ENCODE assay signal across 9 mouse cellular contexts in the genomic region with DNA sequence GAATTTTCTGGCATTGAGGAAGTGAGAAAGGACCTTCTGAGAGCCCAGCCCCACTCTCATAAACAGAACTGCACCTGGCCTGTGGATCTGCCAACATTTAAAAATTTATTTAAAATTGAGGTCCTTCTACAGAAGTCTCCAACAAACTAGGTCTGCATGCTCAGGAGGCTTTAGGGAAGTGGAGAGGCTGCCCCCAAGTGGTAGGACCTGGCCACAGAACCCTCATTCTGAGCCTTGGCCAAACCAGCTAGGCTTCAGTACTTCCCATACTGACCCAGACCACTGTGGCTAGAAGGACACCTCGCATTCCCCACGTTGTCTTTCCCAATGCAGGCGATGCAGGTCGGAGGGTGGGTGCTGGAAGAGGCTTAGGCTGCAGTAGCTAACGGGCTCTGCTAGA. TPM values are rescaled to one million over a fixed set of nuclear protein-coding genes. Genes with fewer than 3 reads are reported as not detected.
A peak's percentile ranks its signal among the peaks of the same experiment; 100 is the strongest.
DNase-seq lines count a peak whose midpoint lies in the region; ATAC-seq and TF ChIP-seq lines count a peak whose summit lies in the region.
"Had no signal": no experiment of that assay in that cellular context is flagged by ENCODE, and none has a peak within 500 bp of the region (broad histone marks: within the 10 kb centered on the region; RNA-seq: fewer than 3 reads in every experiment).

No protein-coding gene starts in this region.

- no peak overlapping the region for H3K4me3 ChIP-seq in embryonic fibroblast, embryonic 13.5 days (ENCODE audit: insufficient read depth, low read length)
- H3K4me3 ChIP-seq in limb, embryonic 11.5 days (ENCODE audit: low read depth, low read length): no peak overlapping the region

- H3K9ac ChIP-seq in limb, embryonic 11.5 days (ENCODE audit: low read length): no peak overlapping the region

- H3K4me2 ChIP-seq in limb, embryonic 11.5 days (ENCODE audit: low read depth, severe bottlenecking): no peak overlapping the region

- H3K4me1 ChIP-seq in embryonic fibroblast, embryonic 13.5 days (ENCODE audit: control insufficient read depth, insufficient read depth, low read length): no peaks in the 10 kb centered on the region
- H3K4me1 ChIP-seq in limb, embryonic 11.5 days (ENCODE audit: control insufficient read depth, insufficient read depth, low read length): no peaks in the 10 kb centered on the region

- H3K36me3 ChIP-seq in limb, embryonic 11.5 days (ENCODE audit: control insufficient read depth, insufficient read depth, low read length): no peaks in the 10 kb centered on the region

- no peaks in the 10 kb centered on the region for H3K9me3 ChIP-seq in limb, embryonic 11.5 days (ENCODE audit: control insufficient read depth, low read length)

- 35% methylated on average over 5 of the region's 5 CpGs for WGBS in limb, embryonic 11.5 days

- ATAC-seq in limb, embryonic 11.5 days (ENCODE audit: insufficient number of reproducible peaks, low FRiP score, low TSS enrichment, low read depth): no peak
- ATAC-seq in megakaryocyte-erythroid progenitor cell, adult 5-6 weeks (replicated peaks; ENCODE audit: low FRiP score, low TSS enrichment, poor library complexity, severe bottlenecking): no peak; the same call in 1 of the 2 replicates

- H3K27ac ChIP-seq in embryonic fibroblast, embryonic 13.5 days (ENCODE audit: insufficient read depth, low read length): no peak overlapping the region
- H3K27ac ChIP-seq in limb, embryonic 11.5 days (replicated peaks; ENCODE audit: low read depth, low read length): no peak overlapping the region

- H3K27me3 ChIP-seq in limb, embryonic 11.5 days (ENCODE audit: control insufficient read depth, insufficient read depth, low read length): no peaks in the 10 kb centered on the region

- TF ChIP-seq POLR2A in embryonic fibroblast, embryonic 13.5 days (IDR thresholded peaks at IDR 0.05; ENCODE audit: low read depth, low read length): no peak

- DNase-seq in right cerebral cortex, adult 18-20 months: peak; percentile 70
- no peak for DNase-seq in right cerebral cortex, postnatal 36 days (ENCODE audit: low spot score in 2 of 2)
- DNase-seq in adrenal gland, postnatal 25 days: peak; percentile 50
- DNase-seq in induced T-regulatory cell, adult 2 months (ENCODE audit: low read depth): peak; percentile 44
- peak; percentile 65 for DNase-seq in limb, embryonic 11.5 days (ENCODE audit: low spot score)
- peak; percentile 59 for DNase-seq in retina, postnatal 1 day

- peak; percentile 55; the same call in 1 of the 2 replicates for TF ChIP-seq CTCF in embryonic fibroblast, embryonic 13.5 days (IDR thresholded peaks at IDR 0.05; ENCODE audit: borderline replicate concordance, insufficient read depth, low read length)

RNA-seq across cellular contexts. Expression of a gene that starts 14.1 kb away (rescaled TPM):
- total RNA-seq in adrenal gland, postnatal 25 days (2021): not detected in 2 replicates
- polyA plus RNA-seq in embryonic fibroblast, embryonic 13.5 days (2011; ENCODE audit: insufficient read length, low read depth, missing spikeins): not detected in 2 replicates
- polyA plus RNA-seq in limb, embryonic 11.5 days (2014; fragmentation: Nextera tagmentation; extraction: Ambion mirVana): 2.2 and 3.6 TPM in 2 replicates
- not detected in 2 replicates for total RNA-seq in megakaryocyte-erythroid progenitor cell, adult 5-6 weeks (2014; fragmentation: Nextera tagmentation)
- not detected in 2 replicates for total RNA-seq in megakaryocyte-erythroid progenitor cell, adult 5-6 weeks (2017)
- polyA plus RNA-seq: frontal cortex, adult 2 months had no signal

RNA-seq across cellular contexts. Expression of a gene that starts 34.5 kb away (rescaled TPM):
- total RNA-seq in adrenal gland, postnatal 25 days (2021): 33.6 and 42.2 TPM in 2 replicates
- 23.2 and 31.7 TPM in 2 replicates for polyA plus RNA-seq in embryonic fibroblast, embryonic 13.5 days (2011; ENCODE audit: insufficient read length, low read depth, missing spikeins)
- 103 and 111 TPM in 2 replicates for polyA plus RNA-seq in limb, embryonic 11.5 days (2014; fragmentation: Nextera tagmentation; extraction: Ambion mirVana)
- total RNA-seq in megakaryocyte-erythroid progenitor cell, adult 5-6 weeks (2014; fragmentation: Nextera tagmentation): 115 and 138 TPM in 2 replicates
- 55.7 and 85.8 TPM in 2 replicates for total RNA-seq in megakaryocyte-erythroid progenitor cell, adult 5-6 weeks (2017)

RNA-seq across cellular contexts. Expression of a gene that starts 37.2 kb away (rescaled TPM):
- total RNA-seq in adrenal gland, postnatal 25 days (2021): 3.1 and 4.0 TPM in 2 replicates
- polyA plus RNA-seq in embryonic fibroblast, embryonic 13.5 days (2011; ENCODE audit: insufficient read length, low read depth, missing spikeins): 0.30 TPM in 1 of 2 replicates, not detected in the other
- polyA plus RNA-seq in limb, embryonic 11.5 days (2014; fragmentation: Nextera tagmentation; extraction: Ambion mirVana): 0.41 and 1.6 TPM in 2 replicates
- total RNA-seq in megakaryocyte-erythroid progenitor cell, adult 5-6 weeks (2014; fragmentation: Nextera tagmentation): not detected in 2 replicates
- not detected in 2 replicates for total RNA-seq in megakaryocyte-erythroid progenitor cell, adult 5-6 weeks (2017)

RNA-seq across cellular contexts. Expression of a gene that starts 42.9 kb away (rescaled TPM):
- total RNA-seq in adrenal gland, postnatal 25 days (2021): 75.5 and 86.3 TPM in 2 replicates
- polyA plus RNA-seq in embryonic fibroblast, embryonic 13.5 days (2011; ENCODE audit: insufficient read length, low read depth, missing spikeins): 105 and 114 TPM in 2 replicates
- polyA plus RNA-seq in limb, embryonic 11.5 days (2014; fragmentation: Nextera tagmentation; extraction: Ambion mirVana): 29.0 and 30.3 TPM in 2 replicates
- 31.2 and 37.7 TPM in 2 replicates for total RNA-seq in megakaryocyte-erythroid progenitor cell, adult 5-6 weeks (2014; fragmentation: Nextera tagmentation)
- total RNA-seq in megakaryocyte-erythroid progenitor cell, adult 5-6 weeks (2017): 42.3 and 43.6 TPM in 2 replicates

RNA-seq across cellular contexts. Expression of a gene that starts 50.9 kb away (rescaled TPM):
- total RNA-seq in adrenal gland, postnatal 25 days (2021): 399 and 434 TPM in 2 replicates
- polyA plus RNA-seq in embryonic fibroblast, embryonic 13.5 days (2011; ENCODE audit: insufficient read length, low read depth, missing spikeins): 372 and 444 TPM in 2 replicates
- polyA plus RNA-seq in limb, embryonic 11.5 days (2014; fragmentation: Nextera tagmentation; extraction: Ambion mirVana): 5.3 and 7.2 TPM in 2 replicates
- total RNA-seq in megakaryocyte-erythroid progenitor cell, adult 5-6 weeks (2014; fragmentation: Nextera tagmentation): not detected in 2 replicates
- not detected in 2 replicates for total RNA-seq in megakaryocyte-erythroid progenitor cell, adult 5-6 weeks (2017)

Comparison
In these comparisons a context has a peak if more than half of its experiments do, and no peak if none do; other contexts are left out.
1. DNase-seq: peak in right cerebral cortex, adult 18-20 months (single experiment), adrenal gland, postnatal 25 days (single experiment), induced T-regulatory cell, adult 2 months (single experiment), limb, embryonic 11.5 days (single experiment) and retina, postnatal 1 day (single experiment); none in right cerebral cortex, postnatal 36 days (0 of 2).